Mouse (Mus musculus) megakaryocyte, embryonic 14.5 days (primary cell): ENCODE measurements around the gene Adcy7. TPM values are rescaled to one million over a fixed set of nuclear protein-coding genes. Genes with fewer than 3 reads are reported as not detected.

Experiments
- H3K27me3 ChIP-seq: replicated peaks from 2 replicates; pipeline ENCODE3; 2012; ENCODE audit warnings: inconsistent platforms
- H3K36me3 ChIP-seq: replicated peaks from 2 replicates; pipeline ENCODE3; 2012; ENCODE audit warnings: low read length, inconsistent platforms, mixed read lengths
- H3K4me1 ChIP-seq: 2 replicates; pipeline ENCODE4 v1.6.1; 2012; ENCODE audit warnings: inconsistent platforms
- H3K4me3 ChIP-seq: replicated peaks from 2 replicates; pipeline ENCODE3; 2012; ENCODE audit warnings: moderate library complexity, mild to moderate bottlenecking, inconsistent platforms
- H3K9me3 ChIP-seq: 2 replicates; pipeline ENCODE4 v1.6.1; 2012; ENCODE audit warnings: inconsistent platforms
- FLI1 ChIP-seq: IDR thresholded peaks from 2 replicates; pipeline ENCODE4 v1.6.1; 2012; ENCODE audit warnings: low read length, inconsistent platforms, mixed read lengths
- GATA1 ChIP-seq: IDR thresholded peaks from 3 replicates; pipeline ENCODE4 v1.6.1; 2012; ENCODE audit warnings: mixed read lengths, low read length, inconsistent platforms, borderline replicate concordance
- polyA plus RNA-seq: library from polyadenylated mRNA; stranded (reverse); fragments of >175 nt; gene quantifications from 2 replicates; pipeline ENCODE4 v1.2.3, GENCODE M21; 2012; ENCODE audit warnings: low replicate concordance; ENCODE audit not compliant: insufficient read depth

The Adcy7 gene
- polyA plus RNA-seq, 1 experiment, result 7.8 TPM

GRCm38 (mm10) chr8:88254957-88255356 lies 17.2 kb upstream of the Adcy7 start:
- H3K9me3 ChIP-seq, result no peaks in the 10 kb centered on the region
- TF ChIP-seq GATA1 (no peak), FLI1 (no peak)
- no peak overlapping the region for H3K4me3 ChIP-seq
- peaks cover 10% of the 10 kb centered on the region for H3K4me1 ChIP-seq
- peaks cover 86% of the 10 kb centered on the region for H3K36me3 ChIP-seq
- no peaks in the 10 kb centered on the region for H3K27me3 ChIP-seq

- TF ChIP-seq FLI1, result no peak
- TF ChIP-seq GATA1, result no peak
- H3K9me3 ChIP-seq, result no peaks in the 10 kb centered on the region
- no peak overlapping the region for H3K4me3 ChIP-seq
- peaks cover 20% of the 10 kb centered on the region for H3K4me1 ChIP-seq
- H3K36me3 ChIP-seq, result peaks cover 70% of the 10 kb centered on the region
- H3K27me3 ChIP-seq, result no peaks in the 10 kb centered on the region
These were observed 14.2 kb upstream of the Adcy7 start for GRCm38 (mm10) chr8:88258024-88258423.

GRCm38 (mm10) chr8:88258544-88258943 lies 13.7 kb upstream of the Adcy7 start:
- Histone ChIP-seq H3K4me3 (no peak overlapping the region), H3K4me1 (peaks cover 24% of the 10 kb centered on the region), H3K36me3 (peaks cover 69% of the 10 kb centered on the region), H3K27me3 (no peaks in the 10 kb centered on the region), H3K9me3 (no peaks in the 10 kb centered on the region)
- TF ChIP-seq FLI1, result no peak
- TF ChIP-seq GATA1, result no peak

- Histone ChIP-seq H3K9me3 (no peaks in the 10 kb centered on the region), H3K36me3 (peaks cover 50% of the 10 kb centered on the region), H3K27me3 (no peaks in the 10 kb centered on the region), H3K4me3 (no peak overlapping the region), H3K4me1 (peaks cover 41% of the 10 kb centered on the region)
- TF ChIP-seq FLI1 (no peak), GATA1 (no peak)
These were observed 11.7 kb upstream of the Adcy7 start for GRCm38 (mm10) chr8:88260466-88260980.

GRCm38 (mm10) chr8:88262831-88263635 lies 9.2 kb upstream of the Adcy7 start:
- Histone ChIP-seq H3K9me3 (no peaks in the 10 kb centered on the region), H3K4me1 (peaks cover 49% of the 10 kb centered on the region), H3K27me3 (no peaks in the 10 kb centered on the region), H3K4me3 (no peak overlapping the region), H3K36me3 (peaks cover 25% of the 10 kb centered on the region)
- TF ChIP-seq GATA1 (no peak), FLI1 (no peak)

- no peaks in the 10 kb centered on the region; the same call in 1 of the 2 replicates for H3K9me3 ChIP-seq
- H3K4me1 ChIP-seq, result peaks cover 53% of the 10 kb centered on the region
- TF ChIP-seq GATA1 (no peak), FLI1 (no peak)
- no peak overlapping the region for H3K4me3 ChIP-seq
- peaks cover 8% of the 10 kb centered on the region for H3K36me3 ChIP-seq
- H3K27me3 ChIP-seq, result peaks cover 7% of the 10 kb centered on the region
These were observed 6.7 kb upstream of the Adcy7 start for GRCm38 (mm10) chr8:88265511-88265910.

GRCm38 (mm10) chr8:88266170-88266800 lies 5.9 kb upstream of the Adcy7 start:
- TF ChIP-seq FLI1 (no peak), GATA1 (no peak)
- H3K27me3 ChIP-seq, result peaks cover 12% of the 10 kb centered on the region
- H3K4me1 ChIP-seq, result peaks cover 55% of the 10 kb centered on the region

GRCm38 (mm10) chr8:88266801-88267403 lies 5.3 kb upstream of the Adcy7 start:
- Histone ChIP-seq H3K27me3 (peaks cover 15% of the 10 kb centered on the region), H3K9me3 (no peaks in the 10 kb centered on the region; the same call in 1 of the 2 replicates), H3K4me3 (no peak overlapping the region), H3K4me1 (peaks cover 57% of the 10 kb centered on the region), H3K36me3 (peaks cover 2% of the 10 kb centered on the region)
- TF ChIP-seq GATA1 (no peak), FLI1 (no peak)

More at GRCm38 (mm10) chr8:88266170-88266800, 5.9 kb upstream of the Adcy7 start:
- no peaks in the 10 kb centered on the region; the same call in 1 of the 2 replicates for H3K9me3 ChIP-seq
- H3K4me3 ChIP-seq, result no peak overlapping the region
- peaks cover 2% of the 10 kb centered on the region for H3K36me3 ChIP-seq

- no peak overlapping the region for H3K4me3 ChIP-seq
- H3K9me3 ChIP-seq, result no peaks in the 10 kb centered on the region; the same call in 1 of the 2 replicates
- H3K36me3 ChIP-seq, result no peaks in the 10 kb centered on the region
- peaks cover 36% of the 10 kb centered on the region for H3K27me3 ChIP-seq
- no peak for TF ChIP-seq GATA1
- peaks cover 60% of the 10 kb centered on the region for H3K4me1 ChIP-seq
These were observed 2.9 kb upstream of the Adcy7 start for GRCm38 (mm10) chr8:88269107-88269875.
